In genomic region chr12:117612715-117613114, GRCm38 (mm10) we compare ENCODE assay signal across 11 mouse cellular contexts.
"Had no signal": no experiment of that assay in that cellular context is flagged by ENCODE, and none has a peak within 500 bp of the region (broad histone marks: within the 10 kb centered on the region; RNA-seq: fewer than 3 reads in every experiment).

No protein-coding gene starts in this region.

- H3K4me1 ChIP-seq: kidney, embryonic 15.5 days; limb, embryonic 15.5 days; liver, embryonic 12.5 days had no signal

- DNase-seq: kidney, adult 2 months; kidney, postnatal 14 days; lung, embryonic 14.5 days; lung, postnatal 10 days; lung, postnatal 4 days had no signal

- H3K4me2 ChIP-seq: kidney, embryonic 15.5 days; limb, embryonic 15.5 days; liver, embryonic 12.5 days; lung, embryonic 14.5 days had no signal

- H3K4me3 ChIP-seq: kidney, embryonic 15.5 days; limb, embryonic 15.5 days; liver, embryonic 12.5 days; myocyte had no signal

- H3K36me3 ChIP-seq: kidney, embryonic 15.5 days; limb, embryonic 15.5 days; liver, embryonic 12.5 days had no signal

- H3K27ac ChIP-seq: kidney, embryonic 15.5 days; limb, embryonic 15.5 days; liver, embryonic 12.5 days; stomach, postnatal 0 days had no signal

- H3K9ac ChIP-seq: kidney, embryonic 15.5 days; limb, embryonic 15.5 days; liver, embryonic 12.5 days; lung, embryonic 14.5 days had no signal

- ATAC-seq: inflammation-experienced regulatory T-cells, adult 6 months; liver, embryonic 12.5 days had no signal

- H3K9me3 ChIP-seq: kidney, embryonic 15.5 days; limb, embryonic 15.5 days; liver, embryonic 12.5 days had no signal

- H3K27me3 ChIP-seq: kidney, embryonic 15.5 days; limb, embryonic 15.5 days; liver, embryonic 12.5 days had no signal
